Mouse (Mus musculus): Measurements from ENCODE around the gene Tsc22d4. TPM values are rescaled to one million over a fixed set of nuclear protein-coding genes. Genes with fewer than 3 reads are reported as not detected.

Gene Tsc22d4
- polyA plus RNA-seq, 1 experiment from 2014 or later, result 134 TPM

Other genes starting within 250 kb of the Tsc22d4 start
- 49.8 and 52.0 TPM in 2 replicates for gene Pop7, start 243.2 kb upstream of the Tsc22d4 start, polyA plus RNA-seq (2014; fragmentation: Nextera tagmentation; extraction: Ambion mirVana)
- gene Gigyf1, start 227.2 kb upstream of the Tsc22d4 start, polyA plus RNA-seq (2014; fragmentation: Nextera tagmentation; extraction: Ambion mirVana), result 8.9 and 9.4 TPM in 2 replicates
- gene Epo, start 212.5 kb upstream of the Tsc22d4 start, polyA plus RNA-seq (2014; fragmentation: Nextera tagmentation; extraction: Ambion mirVana), result 0.30 TPM in 1 of 2 replicates, not detected in the other
- gene Gnb2, start 212.2 kb upstream of the Tsc22d4 start, polyA plus RNA-seq (2014; fragmentation: Nextera tagmentation; extraction: Ambion mirVana), result 430 and 472 TPM in 2 replicates
- gene Actl6b, start 192.2 kb upstream of the Tsc22d4 start, polyA plus RNA-seq (2014; fragmentation: Nextera tagmentation; extraction: Ambion mirVana), result 4.4 and 5.2 TPM in 2 replicates
- gene Tfr2, start 175.9 kb upstream of the Tsc22d4 start, polyA plus RNA-seq (2014; fragmentation: Nextera tagmentation; extraction: Ambion mirVana), result 1.1 and 1.3 TPM in 2 replicates
- 43.0 and 45.6 TPM in 2 replicates for gene Mospd3, start 144.7 kb upstream of the Tsc22d4 start, polyA plus RNA-seq (2014; fragmentation: Nextera tagmentation; extraction: Ambion mirVana)
- 242 and 292 TPM in 2 replicates for gene Pcolce, start 131.9 kb upstream of the Tsc22d4 start, polyA plus RNA-seq (2014; fragmentation: Nextera tagmentation; extraction: Ambion mirVana)
- gene Fbxo24, start 116.7 kb upstream of the Tsc22d4 start, polyA plus RNA-seq (2014; fragmentation: Nextera tagmentation; extraction: Ambion mirVana), result 0.10 and 0.25 TPM in 2 replicates
- gene Lrch4, start 116.6 kb upstream of the Tsc22d4 start, polyA plus RNA-seq (2014; fragmentation: Nextera tagmentation; extraction: Ambion mirVana), result 36.5 and 40.1 TPM in 2 replicates
- gene Gm20605, start 116.6 kb upstream of the Tsc22d4 start, polyA plus RNA-seq (2014; fragmentation: Nextera tagmentation; extraction: Ambion mirVana), result 6.4 and 6.6 TPM in 2 replicates
- gene Sap25, start 104.4 kb upstream of the Tsc22d4 start, polyA plus RNA-seq (2014; fragmentation: Nextera tagmentation; extraction: Ambion mirVana), result 6.3 and 7.2 TPM in 2 replicates
- 0.14 and 0.21 TPM in 2 replicates for gene Irs3, start 100.0 kb upstream of the Tsc22d4 start, polyA plus RNA-seq (2014; fragmentation: Nextera tagmentation; extraction: Ambion mirVana)
- gene Agfg2, start 61.0 kb upstream of the Tsc22d4 start, polyA plus RNA-seq (2014; fragmentation: Nextera tagmentation; extraction: Ambion mirVana), result 10.2 and 10.4 TPM in 2 replicates
- gene Nyap1, start 4.1 kb upstream of the Tsc22d4 start, polyA plus RNA-seq (2014; fragmentation: Nextera tagmentation; extraction: Ambion mirVana), result 1.5 TPM in 2 replicates
- 31.3 and 39.5 TPM in 2 replicates for gene Ppp1r35, start 33.1 kb downstream of the Tsc22d4 start, polyA plus RNA-seq (2014; fragmentation: Nextera tagmentation; extraction: Ambion mirVana)
- 12.2 and 15.2 TPM in 2 replicates for gene Mepce, start 41.9 kb downstream of the Tsc22d4 start, polyA plus RNA-seq (2014; fragmentation: Nextera tagmentation; extraction: Ambion mirVana)
- gene Zcwpw1, start 42.1 kb downstream of the Tsc22d4 start, polyA plus RNA-seq (2014; fragmentation: Nextera tagmentation; extraction: Ambion mirVana), result 16.5 and 18.8 TPM in 2 replicates
- 0.71 and 0.78 TPM in 2 replicates for gene Pilra, start 90.6 kb downstream of the Tsc22d4 start, polyA plus RNA-seq (2014; fragmentation: Nextera tagmentation; extraction: Ambion mirVana)
- gene Pilrb1, start 112.4 kb downstream of the Tsc22d4 start, polyA plus RNA-seq (2014; fragmentation: Nextera tagmentation; extraction: Ambion mirVana), result 0.39 and 0.56 TPM in 2 replicates
- gene Pilrb2, start 126.1 kb downstream of the Tsc22d4 start, polyA plus RNA-seq (2014; fragmentation: Nextera tagmentation; extraction: Ambion mirVana), result 0.46 and 0.52 TPM in 2 replicates
- 0.07 TPM in 1 of 2 replicates, not detected in the other for gene Cyp3a13, start 175.9 kb downstream of the Tsc22d4 start, polyA plus RNA-seq (2014; fragmentation: Nextera tagmentation; extraction: Ambion mirVana)
- 0.45 and 0.88 TPM in 2 replicates for gene Gjc3, start 217.4 kb downstream of the Tsc22d4 start, polyA plus RNA-seq (2014; fragmentation: Nextera tagmentation; extraction: Ambion mirVana)
- 0.14 TPM in 1 of 2 replicates, not detected in the other for gene Azgp1, start 235.8 kb downstream of the Tsc22d4 start, polyA plus RNA-seq (2014; fragmentation: Nextera tagmentation; extraction: Ambion mirVana)